Mouse (Mus musculus): Measurements from ENCODE around the gene Cish.

DNA sequence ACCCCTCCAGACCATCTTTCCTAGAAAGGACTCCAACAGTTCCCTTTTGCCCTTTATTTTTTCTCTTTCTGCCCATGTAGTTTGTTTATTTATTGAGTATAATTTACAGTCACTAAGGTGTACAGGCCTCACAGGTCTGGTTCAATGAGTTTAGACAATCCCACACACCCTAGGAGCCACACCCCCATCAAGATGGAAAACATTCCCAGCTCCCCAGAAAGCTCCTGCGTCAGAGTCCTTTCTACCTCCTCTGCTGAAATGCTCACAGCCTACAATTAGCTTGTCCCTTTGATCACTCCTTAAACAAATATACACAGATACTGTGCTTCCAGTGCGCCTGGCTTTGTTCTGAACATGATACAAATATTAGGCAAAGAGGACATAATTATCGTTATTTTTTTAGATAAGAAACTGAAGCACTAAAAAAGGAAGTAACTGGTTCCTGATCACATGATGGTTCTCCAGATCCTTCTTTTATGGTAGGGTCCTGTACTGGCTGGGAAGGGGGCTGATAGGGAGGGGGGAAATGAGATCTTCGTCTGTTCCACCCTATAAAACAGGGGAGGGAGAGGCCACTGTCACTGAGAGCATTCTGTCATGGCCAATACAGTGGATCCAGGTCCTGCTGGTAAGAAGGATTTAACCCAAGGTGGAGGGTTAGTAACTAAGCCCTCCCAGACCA, 28.0 kb upstream of the Cish start:
- TF ChIP-seq CTCF (IDR thresholded peaks at IDR 0.05; ENCODE audit: low read depth) (no peak), EP300 (IDR thresholded peaks at IDR 0.05; ENCODE audit: low read depth) (no peak)

All from liver, embryonic 14.5 days (tissue).